Mouse (Mus musculus) erythroblast, embryonic 14.5 days (primary cell): ENCODE results near the gene Sec24b.

Experiments used
- GATA1 ChIP-seq: IDR thresholded peaks from 2 replicates; pipeline ENCODE4 v1.6.1; 2012; ENCODE audit warnings: low read length, inconsistent platforms, mixed read lengths
- TAL1 ChIP-seq: IDR thresholded peaks from 3 replicates; pipeline ENCODE4 v1.6.1; 2012; ENCODE audit warnings: low read length, inconsistent platforms, mixed read lengths

- no peak for TF ChIP-seq TAL1
- no peak for TF ChIP-seq GATA1
These were observed 112.1 kb downstream of the Sec24b start for GRCm38 (mm10) chr3:129949158-129949773.
